ENCODE assay signal across 8 mouse cellular contexts in the genomic region with DNA sequence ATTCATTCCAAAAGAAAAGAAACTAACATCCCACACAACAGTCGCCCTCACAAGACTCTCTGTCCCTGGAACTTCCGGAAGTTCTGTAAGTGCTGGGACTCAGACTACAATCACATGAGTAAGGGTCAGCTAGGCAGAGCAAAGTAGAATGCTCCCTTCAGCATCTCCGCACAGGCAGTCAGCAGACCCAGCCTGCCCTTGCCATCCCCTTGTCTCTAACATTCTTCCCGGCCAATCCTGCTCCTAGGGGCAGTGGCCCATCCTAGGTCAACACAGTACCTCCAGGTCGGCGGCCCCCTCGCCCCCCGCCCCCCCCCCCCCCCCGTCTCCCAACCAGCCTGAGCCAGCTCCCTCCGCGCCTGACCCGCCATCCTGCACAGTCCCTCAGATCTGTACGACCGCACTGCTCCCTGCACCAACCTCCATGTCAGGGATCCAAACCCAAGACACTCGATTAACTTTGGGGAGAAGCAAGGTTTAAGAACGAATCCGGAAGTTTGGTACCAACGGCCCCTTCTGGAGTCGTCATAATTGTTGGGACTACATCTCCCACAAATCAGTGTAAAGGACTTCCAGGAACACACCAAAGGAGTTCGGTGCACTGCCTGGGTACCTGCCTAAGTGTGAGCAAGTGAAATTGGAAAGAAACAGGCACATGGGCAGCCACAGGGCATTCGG. TPM values are rescaled to one million over a fixed set of nuclear protein-coding genes. Genes with fewer than 3 reads are reported as not detected.
DNase-seq lines count a peak whose midpoint lies in the region; ATAC-seq lines count a peak whose summit lies in the region.

A gene (minus strand): TSS at position 533 of the 678 bp plus-strand sequence.

- H3K27ac ChIP-seq in hindbrain, embryonic 14.5 days: no peak within 1 kb of the TSS

- peak within 1 kb of the TSS; percentile 56 for H3K4me3 ChIP-seq in hindbrain, embryonic 14.5 days (replicated peaks; ENCODE audit: low read length)

- peak; percentile 80 for DNase-seq in R1 (ENCODE audit: low read depth, low spot score)
- DNase-seq in cerebellum, postnatal 14 days: peak; percentile 61 to 70
- DNase-seq in frontal cortex, postnatal 36 days (ENCODE audit: low spot score in 2 of 2): peak; percentile 64 to 71
- peak; percentile 64 for DNase-seq in hindbrain, embryonic 14.5 days (ENCODE audit: low spot score)
- peak; percentile 61 for DNase-seq in left cerebral cortex, adult 11 months (ENCODE audit: low spot score)
- peak; percentile 72 for DNase-seq in lung, postnatal 25 days (ENCODE audit: low spot score)
- DNase-seq in retina, embryonic 14.5 days (ENCODE audit: low spot score): peak; percentile 67
- peak; percentile 29 for DNase-seq in urinary bladder, adult 2 months (ENCODE audit: low spot score)

- H3K36me3 ChIP-seq in hindbrain, embryonic 14.5 days (replicated peaks; ENCODE audit: control insufficient read depth, insufficient read depth): no peaks in the 10 kb centered on the region

- H3K9me3 ChIP-seq in hindbrain, embryonic 14.5 days (ENCODE audit: control insufficient read depth, low read length): peaks cover 3% of the 10 kb centered on the region; the same call in 1 of the 2 replicates

- WGBS in hindbrain, embryonic 14.5 days: 5% methylated on average over 16 of the region's 21 CpGs

- 0 out of 2 replicates have a peak, but pooled peaks cover 4% of the 10 kb centered on the region for H3K4me1 ChIP-seq in hindbrain, embryonic 14.5 days (replicated peaks; ENCODE audit: control insufficient read depth, insufficient read depth, low read length)

- H3K27me3 ChIP-seq in hindbrain, embryonic 14.5 days (ENCODE audit: control insufficient read depth, insufficient read depth, low read length): no peaks in the 10 kb centered on the region

- ATAC-seq in hindbrain, embryonic 14.5 days (ENCODE audit: low FRiP score): peak; percentile 88

- H3K9ac ChIP-seq in hindbrain, embryonic 14.5 days: peak within 1 kb of the TSS; percentile 64

- peak within 1 kb of the TSS; percentile 70 for H3K4me2 ChIP-seq in hindbrain, embryonic 14.5 days (replicated peaks)

RNA-seq across cellular contexts. Expression of the gene that starts here (rescaled TPM):
- polyA plus RNA-seq in hindbrain, embryonic 14.5 days (2014; fragmentation: Nextera tagmentation; extraction: Ambion mirVana): 4.3 and 4.5 TPM in 2 replicates
- 5.8 and 6.5 TPM in 2 replicates for polyA plus RNA-seq in urinary bladder, adult 2 months (2012; rRNA removed)

Comparison
In these comparisons a context has a peak if more than half of its experiments do, and no peak if none do; other contexts are left out.
1. DNase-seq: peak in every context shown above with its lines; median percentile 80 in R1; 72 in lung, postnatal 25 days; 68 in frontal cortex, postnatal 36 days; 67 in retina, embryonic 14.5 days; 66 in cerebellum, postnatal 14 days; 64 in hindbrain, embryonic 14.5 days; 61 in left cerebral cortex, adult 11 months; 29 in urinary bladder, adult 2 months.